Mouse (Mus musculus): ENCODE measurements around the gene Cyp2d10. TPM values are rescaled to one million over a fixed set of nuclear protein-coding genes. Genes with fewer than 3 reads are reported as not detected.

The Cyp2d10 gene
- polyA plus RNA-seq, 1 experiment from 2014 or later = 0.39 TPM

GRCm38 (mm10) chr15:82437975-82438617, 31.1 kb upstream of the Cyp2d10 start:
- Histone ChIP-seq H3K27me3 (replicated peaks; ENCODE audit: control insufficient read depth, insufficient read depth, low read length) (no peaks in the 10 kb centered on the region), H3K4me3 (ENCODE audit: low read depth, low read length) (no peak overlapping the region), H3K9me3 (ENCODE audit: control insufficient read depth) (no peaks in the 10 kb centered on the region), H3K4me1 (replicated peaks; ENCODE audit: control insufficient read depth, insufficient read depth, low read length) (no peaks in the 10 kb centered on the region), H3K27ac (ENCODE audit: low read depth, low read length) (no peak overlapping the region), H3K9ac (ENCODE audit: low read depth, low read length) (no peak overlapping the region), H3K36me3 (ENCODE audit: control insufficient read depth, insufficient read depth) (no peaks in the 10 kb centered on the region), H3K4me2 (replicated peaks; ENCODE audit: low read depth) (no peak overlapping the region)
- peak; percentile 58 for TF ChIP-seq CTCF (IDR thresholded peaks at IDR 0.05; ENCODE audit: low read depth)
- 67% methylated on average over 5 of the region's 5 CpGs for WGBS
- 0 out of 2 replicates have a peak, but pooled peaks have one; percentile 10 for ATAC-seq

- Histone ChIP-seq H3K9ac (ENCODE audit: low read depth, low read length) (no peak overlapping the region), H3K4me1 (replicated peaks; ENCODE audit: control insufficient read depth, insufficient read depth, low read length) (no peaks in the 10 kb centered on the region), H3K4me2 (replicated peaks; ENCODE audit: low read depth) (no peak overlapping the region), H3K27ac (ENCODE audit: low read depth, low read length) (no peak overlapping the region), H3K27me3 (replicated peaks; ENCODE audit: control insufficient read depth, insufficient read depth, low read length) (no peaks in the 10 kb centered on the region), H3K36me3 (ENCODE audit: control insufficient read depth, insufficient read depth) (no peaks in the 10 kb centered on the region), H3K4me3 (ENCODE audit: low read depth, low read length) (no peak overlapping the region), H3K9me3 (ENCODE audit: control insufficient read depth) (0 out of 2 replicates have a peak, but pooled peaks cover 2% of the 10 kb centered on the region)
- no peak for TF ChIP-seq CTCF (IDR thresholded peaks at IDR 0.05; ENCODE audit: low read depth)
- 88% methylated on average over 2 of the region's 2 CpGs for WGBS
- no peak for ATAC-seq
Observed at GRCm38 (mm10) chr15:82435606-82436005, 28.6 kb upstream of the Cyp2d10 start.

GRCm38 (mm10) chr15:82435011-82435410, 28.0 kb upstream of the Cyp2d10 start:
- no peaks in the 10 kb centered on the region for H3K27me3 ChIP-seq (replicated peaks; ENCODE audit: control insufficient read depth, insufficient read depth, low read length)
- H3K4me2 ChIP-seq (replicated peaks; ENCODE audit: low read depth) = no peak overlapping the region
- H3K4me1 ChIP-seq (replicated peaks; ENCODE audit: control insufficient read depth, insufficient read depth, low read length) = no peaks in the 10 kb centered on the region
- 78% methylated on average over 3 of the region's 3 CpGs for WGBS
- H3K9me3 ChIP-seq (ENCODE audit: control insufficient read depth) = 0 out of 2 replicates have a peak, but pooled peaks cover 2% of the 10 kb centered on the region
- H3K27ac ChIP-seq (ENCODE audit: low read depth, low read length) = no peak overlapping the region
- no peak for ATAC-seq
- H3K4me3 ChIP-seq (ENCODE audit: low read depth, low read length) = no peak overlapping the region
- no peak for TF ChIP-seq CTCF (IDR thresholded peaks at IDR 0.05; ENCODE audit: low read depth)
- H3K9ac ChIP-seq (ENCODE audit: low read depth, low read length) = no peak overlapping the region
- H3K36me3 ChIP-seq (ENCODE audit: control insufficient read depth, insufficient read depth) = no peaks in the 10 kb centered on the region

- no peak overlapping the region for H3K27ac ChIP-seq (ENCODE audit: low read depth, low read length)
- no peak for TF ChIP-seq CTCF (IDR thresholded peaks at IDR 0.05; ENCODE audit: low read depth)
- no peak for ATAC-seq
Observed at GRCm38 (mm10) chr15:82434541-82434940, 27.5 kb upstream of the Cyp2d10 start.

GRCm38 (mm10) chr15:82433621-82434020, 26.6 kb upstream of the Cyp2d10 start:
- no peaks in the 10 kb centered on the region for H3K36me3 ChIP-seq (ENCODE audit: control insufficient read depth, insufficient read depth)
- H3K27me3 ChIP-seq (replicated peaks; ENCODE audit: control insufficient read depth, insufficient read depth, low read length) = no peaks in the 10 kb centered on the region
- no peak for TF ChIP-seq CTCF (IDR thresholded peaks at IDR 0.05; ENCODE audit: low read depth)
- no peak overlapping the region for H3K9ac ChIP-seq (ENCODE audit: low read depth, low read length)
- H3K9me3 ChIP-seq (ENCODE audit: control insufficient read depth) = 0 out of 2 replicates have a peak, but pooled peaks cover 2% of the 10 kb centered on the region
- no peak overlapping the region for H3K4me2 ChIP-seq (replicated peaks; ENCODE audit: low read depth)
- no peak for ATAC-seq
- H3K4me1 ChIP-seq (replicated peaks; ENCODE audit: control insufficient read depth, insufficient read depth, low read length) = no peaks in the 10 kb centered on the region
- WGBS = 92% methylated on average over 3 of the region's 3 CpGs
- H3K27ac ChIP-seq (ENCODE audit: low read depth, low read length) = no peak overlapping the region
- no peak overlapping the region for H3K4me3 ChIP-seq (ENCODE audit: low read depth, low read length)

More at GRCm38 (mm10) chr15:82434541-82434940, 27.5 kb upstream of the Cyp2d10 start:
- 0 out of 2 replicates have a peak, but pooled peaks cover 2% of the 10 kb centered on the region for H3K9me3 ChIP-seq (ENCODE audit: control insufficient read depth)
- no peak overlapping the region for H3K4me2 ChIP-seq (replicated peaks; ENCODE audit: low read depth)
- H3K4me1 ChIP-seq (replicated peaks; ENCODE audit: control insufficient read depth, insufficient read depth, low read length) = no peaks in the 10 kb centered on the region
- 71% methylated on average over 3 of the region's 3 CpGs for WGBS
- H3K36me3 ChIP-seq (ENCODE audit: control insufficient read depth, insufficient read depth) = no peaks in the 10 kb centered on the region
- H3K9ac ChIP-seq (ENCODE audit: low read depth, low read length) = no peak overlapping the region
- H3K4me3 ChIP-seq (ENCODE audit: low read depth, low read length) = no peak overlapping the region
- no peaks in the 10 kb centered on the region for H3K27me3 ChIP-seq (replicated peaks; ENCODE audit: control insufficient read depth, insufficient read depth, low read length)

GRCm38 (mm10) chr15:82433137-82433536, 26.1 kb upstream of the Cyp2d10 start, which contains the start of gene Cyp2d9:
TSS of gene Cyp2d9 (plus strand) at chr15:82433437.
- Histone ChIP-seq H3K27ac (ENCODE audit: low read depth, low read length) (no peak within 1 kb of the TSS), H3K9me3 (ENCODE audit: control insufficient read depth) (0 out of 2 replicates have a peak, but pooled peaks cover 2% of the 10 kb centered on the region), H3K4me3 (ENCODE audit: low read depth, low read length) (no peak within 1 kb of the TSS), H3K4me2 (replicated peaks; ENCODE audit: low read depth) (no peak within 1 kb of the TSS), H3K36me3 (ENCODE audit: control insufficient read depth, insufficient read depth) (no peaks in the 10 kb centered on the region), H3K9ac (ENCODE audit: low read depth, low read length) (no peak within 1 kb of the TSS), H3K27me3 (replicated peaks; ENCODE audit: control insufficient read depth, insufficient read depth, low read length) (no peaks in the 10 kb centered on the region), H3K4me1 (replicated peaks; ENCODE audit: control insufficient read depth, insufficient read depth, low read length) (no peaks in the 10 kb centered on the region)
- TF ChIP-seq CTCF (IDR thresholded peaks at IDR 0.05; ENCODE audit: low read depth) = no peak
- no peak for ATAC-seq

Measured in intestine, postnatal 0 days (tissue).